Mouse (Mus musculus): ENCODE measurements around the gene Polr2e. TPM values are rescaled to one million over a fixed set of nuclear protein-coding genes. Genes with fewer than 3 reads are reported as not detected.

Polr2e gene
- polyA plus RNA-seq, 1 experiment from 2014 or later = 58.3 TPM

GRCm38 (mm10) chr10:80072623-80073489 is 33.3 kb upstream of the Polr2e start:
- no peak for TF ChIP-seq EP300 (IDR thresholded peaks at IDR 0.05; ENCODE audit: low read depth)
- TF ChIP-seq CTCF (IDR thresholded peaks at IDR 0.05; ENCODE audit: low read depth) = no peak
- DNase-seq (no peak), ATAC-seq (no peak)
- Histone ChIP-seq H3K27ac (ENCODE audit: low read depth) (peak overlapping the region; percentile 97), H3K4me1 (ENCODE audit: insufficient read depth) (peaks cover 48% of the 10 kb centered on the region), H3K4me3 (ENCODE audit: low read depth, low read length) (no peak overlapping the region), H3K9me3 (ENCODE audit: low read length) (no peaks in the 10 kb centered on the region), H3K4me2 (ENCODE audit: low read depth, low read length) (no peak overlapping the region; the same call in 1 of the 2 replicates), H3K27me3 (ENCODE audit: insufficient read depth, low read length) (no peaks in the 10 kb centered on the region), H3K36me3 (replicated peaks; ENCODE audit: insufficient read depth, low read length) (peaks cover 30% of the 10 kb centered on the region), H3K9ac (replicated peaks) (peak overlapping the region; percentile 19; the same call in 1 of the 2 replicates)
- 83% methylated on average over 20 of the region's 20 CpGs for WGBS (ENCODE audit: insufficient replicate concordance)

- Histone ChIP-seq H3K9ac (replicated peaks) (peak overlapping the region; percentile 52), H3K36me3 (replicated peaks; ENCODE audit: insufficient read depth, low read length) (peaks cover 42% of the 10 kb centered on the region), H3K4me2 (ENCODE audit: low read depth, low read length) (peak overlapping the region; percentile 53), H3K9me3 (ENCODE audit: low read length) (no peaks in the 10 kb centered on the region), H3K27me3 (ENCODE audit: insufficient read depth, low read length) (no peaks in the 10 kb centered on the region), H3K27ac (ENCODE audit: low read depth) (peak overlapping the region; percentile 97), H3K4me1 (ENCODE audit: insufficient read depth) (peaks cover 48% of the 10 kb centered on the region), H3K4me3 (ENCODE audit: low read depth, low read length) (no peak overlapping the region)
- TF ChIP-seq CTCF (IDR thresholded peaks at IDR 0.05; ENCODE audit: low read depth) (no peak), EP300 (IDR thresholded peaks at IDR 0.05; ENCODE audit: low read depth) (no peak)
- ATAC-seq = peak; percentile 16; the same call in 1 of the 2 replicates
- 46% methylated on average over 3 of the region's 3 CpGs for WGBS (ENCODE audit: insufficient replicate concordance)
- no peak for DNase-seq
These were observed 31.9 kb upstream of the Polr2e start for GRCm38 (mm10) chr10:80071516-80071900.

DNA sequence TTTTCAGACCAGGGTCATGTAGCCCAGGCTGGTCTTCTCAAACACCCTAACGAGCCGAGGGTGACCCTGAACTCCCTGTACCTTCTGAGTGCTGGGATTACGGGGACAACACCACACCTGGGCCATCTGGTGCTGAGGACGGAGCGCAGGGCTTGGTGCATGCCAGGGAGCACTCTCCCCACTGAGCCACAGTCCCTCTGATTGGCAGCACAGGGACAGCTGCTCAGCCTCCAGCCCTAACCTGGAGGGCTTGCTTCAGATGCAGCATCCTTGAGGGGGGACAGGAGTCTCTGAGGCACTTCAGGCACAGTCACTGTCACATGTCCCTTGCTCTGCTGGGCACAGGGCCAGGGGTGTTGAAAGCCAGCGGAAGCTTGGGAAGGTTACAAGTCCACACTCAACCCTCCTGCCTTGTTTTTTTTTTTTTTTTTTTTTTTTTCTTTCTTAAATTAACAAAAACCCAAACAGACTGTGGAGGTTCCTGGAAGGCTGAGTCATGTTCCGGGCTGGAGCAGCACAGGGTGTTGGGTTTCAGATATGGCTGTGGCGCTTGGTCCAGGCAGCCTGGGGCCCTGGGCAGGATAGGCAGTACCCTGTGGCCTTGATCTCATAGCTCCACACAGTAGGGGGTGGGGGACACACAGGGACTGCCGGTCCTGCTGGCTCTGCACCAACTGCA is 31.4 kb upstream of the Polr2e start:
- Histone ChIP-seq H3K4me2 (ENCODE audit: low read depth, low read length) (peak overlapping the region; percentile 53), H3K36me3 (replicated peaks; ENCODE audit: insufficient read depth, low read length) (peaks cover 47% of the 10 kb centered on the region), H3K27ac (ENCODE audit: low read depth) (peak overlapping the region; percentile 97), H3K9ac (replicated peaks) (peak overlapping the region; percentile 52), H3K4me1 (ENCODE audit: insufficient read depth) (peaks cover 45% of the 10 kb centered on the region), H3K27me3 (ENCODE audit: insufficient read depth, low read length) (no peaks in the 10 kb centered on the region), H3K4me3 (ENCODE audit: low read depth, low read length) (no peak overlapping the region), H3K9me3 (ENCODE audit: low read length) (no peaks in the 10 kb centered on the region)
- DNase-seq = peak; percentile 91
- 41% methylated on average over 9 of the region's 9 CpGs for WGBS (ENCODE audit: insufficient replicate concordance)
- TF ChIP-seq CTCF (IDR thresholded peaks at IDR 0.05; ENCODE audit: low read depth) = no peak
- peak; percentile 92 for TF ChIP-seq EP300 (IDR thresholded peaks at IDR 0.05; ENCODE audit: low read depth)
- peak; percentile 92 for ATAC-seq

GRCm38 (mm10) chr10:80069948-80070450 is 30.4 kb upstream of the Polr2e start:
- no peak overlapping the region for H3K9ac ChIP-seq (replicated peaks)
- H3K9me3 ChIP-seq (ENCODE audit: low read length) = no peaks in the 10 kb centered on the region
- peaks cover 51% of the 10 kb centered on the region for H3K36me3 ChIP-seq (replicated peaks; ENCODE audit: insufficient read depth, low read length)
- TF ChIP-seq CTCF (IDR thresholded peaks at IDR 0.05; ENCODE audit: low read depth) = no peak
- WGBS (ENCODE audit: insufficient replicate concordance) = 79% methylated on average over 4 of the region's 4 CpGs
- peak overlapping the region; percentile 97 for H3K27ac ChIP-seq (ENCODE audit: low read depth)
- peaks cover 39% of the 10 kb centered on the region for H3K4me1 ChIP-seq (ENCODE audit: insufficient read depth)
- H3K4me2 ChIP-seq (ENCODE audit: low read depth, low read length) = no peak overlapping the region
- no peaks in the 10 kb centered on the region for H3K27me3 ChIP-seq (ENCODE audit: insufficient read depth, low read length)
- DNase-seq (no peak), ATAC-seq (no peak)
- H3K4me3 ChIP-seq (ENCODE audit: low read depth, low read length) = no peak overlapping the region

- H3K9me3 ChIP-seq (ENCODE audit: low read length) = no peaks in the 10 kb centered on the region
- peaks cover 33% of the 10 kb centered on the region for H3K4me1 ChIP-seq (ENCODE audit: insufficient read depth)
- H3K4me3 ChIP-seq (ENCODE audit: low read depth, low read length) = no peak overlapping the region
- no peaks in the 10 kb centered on the region for H3K27me3 ChIP-seq (ENCODE audit: insufficient read depth, low read length)
- DNase-seq = no peak
- H3K27ac ChIP-seq (ENCODE audit: low read depth) = no peak overlapping the region
- no peak overlapping the region for H3K4me2 ChIP-seq (ENCODE audit: low read depth, low read length)
- TF ChIP-seq EP300 (IDR thresholded peaks at IDR 0.05; ENCODE audit: low read depth) (no peak), CTCF (IDR thresholded peaks at IDR 0.05; ENCODE audit: low read depth) (no peak)
- no peak overlapping the region for H3K9ac ChIP-seq (replicated peaks)
- 90% methylated on average over 6 of the region's 7 CpGs for WGBS (ENCODE audit: insufficient replicate concordance)
- no peak for ATAC-seq
- peaks cover 58% of the 10 kb centered on the region for H3K36me3 ChIP-seq (replicated peaks; ENCODE audit: insufficient read depth, low read length)
These were observed 29.7 kb upstream of the Polr2e start for GRCm38 (mm10) chr10:80069251-80069650.

Measured in liver, postnatal 0 days (tissue).